Mouse (Mus musculus) embryonic facial prominence, embryonic 14.5 days (tissue): ENCODE measurements at regions not wholly inside any gene's neighbourhood (a gene's known extent, or its start where the extent isn't known, plus 50 kb on each side); places are given as distances from the start of the nearest gene placed in this dataset.
"Not testable (repeated sequence)": the region's sequence is repeated elsewhere in the genome, so short reads cannot be mapped to it uniquely, and the experiment has no call there.

Experiments
- ATAC-seq: fragments of 200-750 bp; cut with Nextera tagmentation; 2 replicates; pipeline ENCODE4 v1.8.0; 2017; ENCODE audit warnings: low read depth, moderate number of reproducible peaks, moderate TSS enrichment
- DNase-seq: peaks from one replicate; pipeline ENCODE4 v3.0.0-alpha.2; 2015; ENCODE audit warnings: low spot score
- H3K27ac ChIP-seq: fragments of 300-500 bp; sonication (generic); replicated peaks from 2 replicates; pipeline ENCODE4 v1.5.1; 2014; ENCODE audit warnings: low read depth, mild to moderate bottlenecking, low read length, moderate library complexity
- H3K27me3 ChIP-seq: fragments of 300-500 bp; sonication (generic); replicated peaks from 2 replicates; pipeline ENCODE4 v1.6.1; 2014; ENCODE audit warnings: low read length; ENCODE audit not compliant: control insufficient read depth, insufficient read depth
- H3K36me3 ChIP-seq: fragments of 300-500 bp; sonication (generic); 2 replicates; pipeline ENCODE4 v1.6.1; 2014; ENCODE audit warnings: low read length, mixed read lengths; ENCODE audit not compliant: control insufficient read depth, insufficient read depth
- H3K4me1 ChIP-seq: fragments of 300-500 bp; sonication (generic); 2 replicates; pipeline ENCODE4 v1.6.1; 2014; ENCODE audit warnings: antibody characterized with exemption, low read length; ENCODE audit not compliant: control insufficient read depth, insufficient read depth
- H3K4me2 ChIP-seq: fragments of 300-500 bp; sonication (generic); 2 replicates; pipeline ENCODE4 v1.6.1; 2014; ENCODE audit warnings: low read depth, mild to moderate bottlenecking, low read length, moderate library complexity, mixed read lengths
- H3K4me3 ChIP-seq: fragments of 300-500 bp; sonication (generic); 2 replicates; pipeline ENCODE4 v1.5.1; 2014; ENCODE audit warnings: low read depth, mild to moderate bottlenecking, low read length
- H3K9ac ChIP-seq: fragments of 300-500 bp; sonication (generic); 2 replicates; pipeline ENCODE4 v1.6.1; 2014; ENCODE audit warnings: low read depth, mild to moderate bottlenecking, low read length, moderate library complexity, mixed read lengths
- H3K9me3 ChIP-seq: fragments of 300-500 bp; sonication (generic); 2 replicates; pipeline ENCODE4 v1.6.1; 2016; ENCODE audit warnings: low read length; ENCODE audit not compliant: control insufficient read depth
- WGBS: fragments of 180-500 bp; shearing (Covaris S2); extraction: QIAGEN DNeasy Blood & Tissue Kit; methylation state at CpG from one replicate; pipeline ENCODE4 v1.1.7; 2014; 5-methylcytosine and 5-hydroxymethylcytosine counted together

GRCm38 (mm10) chr1:189128246-189128645 is 120.6 kb upstream of the Kctd3 start:
- not testable (repeated sequence) for H3K27ac ChIP-seq, H3K9me3 ChIP-seq, DNase-seq, H3K4me1 ChIP-seq, H3K27me3 ChIP-seq, H3K9ac ChIP-seq, H3K36me3 ChIP-seq, H3K4me3 ChIP-seq, H3K4me2 ChIP-seq
- peak; percentile 37; the same call in 1 of the 2 replicates for ATAC-seq
- 72% methylated on average over 5 of the region's 5 CpGs for WGBS

GRCm38 (mm10) chr1:189127367-189127766 is 119.7 kb upstream of the Kctd3 start:
- DNase-seq, result no peak
- no peak for ATAC-seq
- Histone ChIP-seq H3K36me3 (no peaks in the 10 kb centered on the region), H3K4me2 (no peak overlapping the region), H3K27me3 (no peaks in the 10 kb centered on the region), H3K9me3 (no peaks in the 10 kb centered on the region), H3K4me1 (no peaks in the 10 kb centered on the region), H3K4me3 (no peak overlapping the region), H3K27ac (no peak overlapping the region), H3K9ac (no peak overlapping the region)
- WGBS, result 37% methylated on average over 5 of the region's 5 CpGs

- Histone ChIP-seq H3K4me2 (no peak overlapping the region), H3K4me3 (no peak overlapping the region), H3K9me3 (no peaks in the 10 kb centered on the region), H3K27ac (no peak overlapping the region), H3K4me1 (no peaks in the 10 kb centered on the region), H3K9ac (no peak overlapping the region), H3K36me3 (no peaks in the 10 kb centered on the region), H3K27me3 (no peaks in the 10 kb centered on the region)
- DNase-seq, result no peak
- no peak for ATAC-seq
- 77% methylated on average over 6 of the region's 6 CpGs for WGBS
These were observed 112.5 kb upstream of the Kctd3 start for GRCm38 (mm10) chr1:189119941-189120735.

GRCm38 (mm10) chr1:189119005-189119404 is 111.4 kb upstream of the Kctd3 start:
- H3K9me3 ChIP-seq, H3K27me3 ChIP-seq, H3K27ac ChIP-seq, H3K4me3 ChIP-seq, H3K4me1 ChIP-seq, ATAC-seq, DNase-seq, H3K9ac ChIP-seq, H3K4me2 ChIP-seq, H3K36me3 ChIP-seq: not testable (repeated sequence)
- WGBS, result 82% methylated on average over 1 of the region's 1 CpGs

GRCm38 (mm10) chr1:189118582-189118981 is 110.9 kb upstream of the Kctd3 start:
- DNase-seq (no peak), ATAC-seq (no peak)
- Histone ChIP-seq H3K36me3 (no peaks in the 10 kb centered on the region), H3K9ac (no peak overlapping the region), H3K4me1 (no peaks in the 10 kb centered on the region), H3K4me2 (no peak overlapping the region), H3K27ac (no peak overlapping the region), H3K27me3 (no peaks in the 10 kb centered on the region), H3K4me3 (no peak overlapping the region), H3K9me3 (no peaks in the 10 kb centered on the region)
- 39% methylated on average over 5 of the region's 5 CpGs for WGBS

GRCm38 (mm10) chr1:189115914-189116313 is 108.3 kb upstream of the Kctd3 start:
- Histone ChIP-seq H3K4me2 (no peak overlapping the region), H3K27me3 (no peaks in the 10 kb centered on the region), H3K4me3 (no peak overlapping the region), H3K9ac (no peak overlapping the region), H3K36me3 (no peaks in the 10 kb centered on the region), H3K4me1 (no peaks in the 10 kb centered on the region), H3K27ac (no peak overlapping the region), H3K9me3 (no peaks in the 10 kb centered on the region)
- 66% methylated on average over 8 of the region's 8 CpGs for WGBS
- ATAC-seq (no peak), DNase-seq (no peak)

GRCm38 (mm10) chr1:189115279-189115678 is 107.6 kb upstream of the Kctd3 start:
- Histone ChIP-seq H3K27me3 (no peaks in the 10 kb centered on the region), H3K4me1 (no peaks in the 10 kb centered on the region), H3K36me3 (no peaks in the 10 kb centered on the region), H3K9me3 (no peaks in the 10 kb centered on the region), H3K4me3 (no peak overlapping the region), H3K27ac (no peak overlapping the region), H3K9ac (no peak overlapping the region), H3K4me2 (no peak overlapping the region)
- no peak for ATAC-seq
- DNase-seq, result no peak
- WGBS, result 96% methylated on average over 1 of the region's 1 CpGs

- no peak overlapping the region for H3K4me2 ChIP-seq
- no peak overlapping the region for H3K4me3 ChIP-seq
- no peak overlapping the region for H3K9ac ChIP-seq
- no peak for DNase-seq
- no peak for ATAC-seq
- H3K9me3 ChIP-seq, result no peaks in the 10 kb centered on the region
- H3K4me1 ChIP-seq, result no peaks in the 10 kb centered on the region
- no peaks in the 10 kb centered on the region for H3K36me3 ChIP-seq
- WGBS, result 56% methylated on average over 8 of the region's 8 CpGs
- no peaks in the 10 kb centered on the region for H3K27me3 ChIP-seq
- no peak overlapping the region for H3K27ac ChIP-seq
These were observed 100.8 kb upstream of the Kctd3 start for GRCm38 (mm10) chr1:189108260-189109035.
